Mouse (Mus musculus): Measurements from ENCODE around the gene Srf. TPM values are rescaled to one million over a fixed set of nuclear protein-coding genes. Genes with fewer than 3 reads are reported as not detected.

The Srf gene
- 62.6 TPM for total RNA-seq (2023)

GRCm38 (mm10) chr17:46555673-46556583 is at the start of gene Srf:
Srf (minus strand) TSS chr17:46556175.

GRCm38 (mm10) chr17:46545813-46546564 is 10.0 kb downstream of the Srf start, which contains the start of gene Cul9:
Cul9 (minus strand) TSS chr17:46546388.

Other genes with a start within 250 kb of the Srf start
- gene Abcc10, start 227.8 kb downstream of the Srf start, total RNA-seq (2023): 13.4 TPM
- gene Zfp318, start 172.4 kb downstream of the Srf start, total RNA-seq (2023): 46.2 TPM
- gene Crip3, start 127.2 kb downstream of the Srf start, total RNA-seq (2023): not detected
- not detected for gene Slc22a7, start 117.7 kb downstream of the Srf start, total RNA-seq (2023)
- 0.56 TPM for gene Ttbk1, start 68.5 kb downstream of the Srf start, total RNA-seq (2023)
- gene Dnph1, start 59.5 kb downstream of the Srf start, total RNA-seq (2023): not detected
- 13.4 TPM for gene Cul9, start 9.8 kb downstream of the Srf start, total RNA-seq (2023)
- gene Ptk7, start 73.3 kb upstream of the Srf start, total RNA-seq (2023): not detected
- gene Klc4, start 89.8 kb upstream of the Srf start, total RNA-seq (2023): 16.8 TPM
- 29.7 TPM for gene Mrpl2, start 90.1 kb upstream of the Srf start, total RNA-seq (2023)
- gene Cul7, start 94.2 kb upstream of the Srf start, total RNA-seq (2023): 5.2 TPM
- 28.7 TPM for gene Rrp36, start 118.2 kb upstream of the Srf start, total RNA-seq (2023)
- 45.7 TPM for gene Mea1, start 122.6 kb upstream of the Srf start, total RNA-seq (2023)
- gene Klhdc3, start 124.7 kb upstream of the Srf start, total RNA-seq (2023): 40.5 TPM
- 39.6 TPM for gene Ppp2r5d, start 148.9 kb upstream of the Srf start, total RNA-seq (2023)
- gene Pex6, start 155.3 kb upstream of the Srf start, total RNA-seq (2023): 29.7 TPM
- gene Gnmt, start 173.0 kb upstream of the Srf start, total RNA-seq (2023): 0.94 TPM
- gene Cnpy3, start 196.0 kb upstream of the Srf start, total RNA-seq (2023): 57.5 TPM
- gene Ptcra, start 207.5 kb upstream of the Srf start, total RNA-seq (2023): not detected
- gene 2310039H08Rik, start 216.5 kb upstream of the Srf start, total RNA-seq (2023): 18.1 TPM
- 60.5 TPM for gene Rpl7l1, start 226.5 kb upstream of the Srf start, total RNA-seq (2023)